18 mouse cellular contexts compared by ENCODE assay signal in the genomic region with DNA sequence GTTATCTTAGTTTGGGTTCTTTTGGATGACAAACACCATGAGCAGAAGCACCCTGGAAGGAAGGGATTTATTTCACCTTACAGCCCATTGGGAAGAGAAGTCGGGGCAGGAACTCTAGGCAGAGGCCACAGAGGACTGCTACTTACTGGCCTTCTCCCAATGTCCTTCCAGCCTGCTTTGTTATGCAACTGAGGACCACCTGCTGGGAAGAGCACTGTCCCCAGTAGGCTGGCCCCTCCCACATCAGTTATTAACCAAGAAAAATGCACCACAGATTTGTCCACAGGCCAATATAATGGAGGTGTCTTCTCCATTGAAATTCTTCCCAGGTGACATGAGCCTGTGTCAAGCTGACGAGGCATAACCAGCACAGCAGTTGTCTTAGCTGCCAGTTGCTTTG.
A peak's percentile ranks its signal among the peaks of the same experiment; 100 is the strongest.
DNase-seq lines count a peak whose midpoint lies in the region; ATAC-seq and TF ChIP-seq lines count a peak whose summit lies in the region.
"Had no signal": no experiment of that assay in that cellular context is flagged by ENCODE, and none has a peak within 500 bp of the region (broad histone marks: within the 10 kb centered on the region; RNA-seq: fewer than 3 reads in every experiment).

No protein-coding gene starts in this region.

- no peak overlapping the region for H3K9ac ChIP-seq in kidney, embryonic 14.5 days (ENCODE audit: low read depth, low read length)
- H3K9ac ChIP-seq: embryonic facial prominence, embryonic 12.5 days; forebrain, embryonic 13.5 days; forebrain, embryonic 15.5 days; forebrain, postnatal 0 days had no signal

- H3K9me3 ChIP-seq in kidney, embryonic 14.5 days (ENCODE audit: control insufficient read depth, low read length), result no peaks in the 10 kb centered on the region
- H3K9me3 ChIP-seq in limb, embryonic 10.5 days (replicated peaks), result no peaks in the 10 kb centered on the region
- H3K9me3 ChIP-seq: embryonic facial prominence, embryonic 10.5 days; embryonic facial prominence, embryonic 12.5 days; forebrain, embryonic 13.5 days; forebrain, embryonic 15.5 days had no signal

- no peaks in the 10 kb centered on the region for H3K27me3 ChIP-seq in kidney, adult 2 months (replicated peaks; ENCODE audit: control insufficient read depth, insufficient read depth, low read length)
- no peaks in the 10 kb centered on the region for H3K27me3 ChIP-seq in kidney, embryonic 14.5 days (ENCODE audit: control insufficient read depth, insufficient read depth, low read length)
- no peaks in the 10 kb centered on the region for H3K27me3 ChIP-seq in limb, embryonic 10.5 days (ENCODE audit: low read depth, poor library complexity, severe bottlenecking)
- H3K27me3 ChIP-seq: embryonic facial prominence, embryonic 12.5 days; forebrain, embryonic 13.5 days; forebrain, embryonic 15.5 days had no signal

- peak; percentile 50 to 59 for DNase-seq in cerebellum, adult 18-20 months
- no peak for DNase-seq in cerebellum, postnatal 4 days (ENCODE audit: low spot score in 2 of 2)
- peak; percentile 71 for DNase-seq in cerebellum, adult 9-10 months
- DNase-seq in cerebellum, adult 8-10 months, result no peak
- DNase-seq in kidney, adult 2 months, result peak; percentile 10
- DNase-seq in R1 (ENCODE audit: low read depth, low spot score), result peak; percentile 13
- DNase-seq in limb, embryonic 10.5 days (ENCODE audit: low spot score), result no peak
- DNase-seq: adrenal gland, adult 8-10 months; adrenal gland, postnatal 14 days; adrenal gland, postnatal 36 days; cerebellum, postnatal 14 days; forebrain, postnatal 0 days had no signal

- no peak overlapping the region for H3K27ac ChIP-seq in kidney, adult 2 months (ENCODE audit: insufficient read depth, low read depth, low read length)
- no peak overlapping the region for H3K27ac ChIP-seq in kidney, embryonic 14.5 days (ENCODE audit: low read depth, low read length)
- no peak overlapping the region for H3K27ac ChIP-seq in limb, embryonic 10.5 days
- H3K27ac ChIP-seq: embryonic facial prominence, embryonic 10.5 days; embryonic facial prominence, embryonic 12.5 days; forebrain, embryonic 13.5 days; forebrain, embryonic 15.5 days had no signal

- no peak overlapping the region for H3K4me3 ChIP-seq in kidney, adult 2 months (ENCODE audit: insufficient read depth, low read depth, low read length)
- H3K4me3 ChIP-seq in kidney, embryonic 14.5 days (ENCODE audit: low read length), result no peak overlapping the region
- H3K4me3 ChIP-seq in limb, embryonic 10.5 days, result no peak overlapping the region
- H3K4me3 ChIP-seq: embryonic facial prominence, embryonic 10.5 days; embryonic facial prominence, embryonic 12.5 days; forebrain, embryonic 13.5 days; forebrain, embryonic 15.5 days had no signal

- TF ChIP-seq CTCF in kidney, adult 2 months (conservative IDR thresholded peaks at IDR 0.05; ENCODE audit: insufficient read depth, insufficient read length, low read depth, low read length), result no peak

- H3K36me3 ChIP-seq in kidney, adult 2 months (ENCODE audit: control insufficient read depth, insufficient read depth, low read length), result no peaks in the 10 kb centered on the region
- H3K36me3 ChIP-seq in kidney, embryonic 14.5 days (ENCODE audit: control insufficient read depth, insufficient read depth, low read length), result no peaks in the 10 kb centered on the region
- no peaks in the 10 kb centered on the region for H3K36me3 ChIP-seq in limb, embryonic 10.5 days
- H3K36me3 ChIP-seq: embryonic facial prominence, embryonic 10.5 days; embryonic facial prominence, embryonic 12.5 days; forebrain, embryonic 15.5 days had no signal

- no peak for ATAC-seq in kidney, embryonic 14.5 days (ENCODE audit: low FRiP score, low TSS enrichment)
- ATAC-seq: activated CD4-positive, CD25-positive, alpha-beta regulatory T cell, adult 4 months; forebrain, embryonic 13.5 days; forebrain, embryonic 15.5 days; forebrain, postnatal 0 days had no signal

- WGBS in kidney, adult 2 months, result 78% methylated on average over 2 of the region's 2 CpGs
- WGBS in kidney, embryonic 14.5 days, result 77% methylated on average over 2 of the region's 2 CpGs
- 88% methylated on average over 2 of the region's 2 CpGs for WGBS in limb, embryonic 10.5 days

- no peaks in the 10 kb centered on the region for H3K4me1 ChIP-seq in kidney, adult 2 months (ENCODE audit: control insufficient read depth, insufficient read depth, low read length)
- no peaks in the 10 kb centered on the region for H3K4me1 ChIP-seq in kidney, embryonic 14.5 days (ENCODE audit: control insufficient read depth, insufficient read depth, low read length)
- no peaks in the 10 kb centered on the region for H3K4me1 ChIP-seq in limb, embryonic 10.5 days
- H3K4me1 ChIP-seq: embryonic facial prominence, embryonic 12.5 days had no signal

- H3K4me2 ChIP-seq in kidney, embryonic 14.5 days (replicated peaks; ENCODE audit: low read depth, low read length), result no peak overlapping the region
- H3K4me2 ChIP-seq: embryonic facial prominence, embryonic 12.5 days; forebrain, embryonic 13.5 days; forebrain, embryonic 15.5 days had no signal

- TF ChIP-seq POLR2A in kidney, adult 2 months (IDR thresholded peaks at IDR 0.05; ENCODE audit: low read depth, low read length), result no peak

Comparison
In these comparisons a context has a peak if more than half of its experiments do, and no peak if none do; other contexts are left out.
1. DNase-seq: peak in cerebellum, adult 18-20 months (2 of 2), cerebellum, adult 9-10 months (single experiment), kidney, adult 2 months (single experiment) and R1 (single experiment); none in cerebellum, postnatal 4 days (0 of 2), cerebellum, adult 8-10 months (single experiment) and limb, embryonic 10.5 days (single experiment).